Mouse (Mus musculus) lung, postnatal 0 days (tissue): ENCODE measurements around the gene Fn1. TPM values are rescaled to one million over a fixed set of nuclear protein-coding genes. Genes with fewer than 3 reads are reported as not detected.

Experiments used
- ATAC-seq: fragments of 200-750 bp; cut with Nextera tagmentation; 2 replicates; pipeline ENCODE4 v1.8.0; 2017; ENCODE audit warnings: moderate library complexity
- DNase-seq: peaks from one replicate; pipeline ENCODE4 v3.0.0-alpha.2; 2016; ENCODE audit warnings: low spot score
- H3K27ac ChIP-seq: fragments of 300-500 bp; sonication (generic); 2 replicates; pipeline ENCODE4 v1.5.1; 2014; ENCODE audit warnings: antibody characterized with exemption, mild to moderate bottlenecking, low read length, mixed read lengths
- H3K27me3 ChIP-seq: fragments of 300-500 bp; sonication (generic); replicated peaks from 2 replicates; pipeline ENCODE4 v1.6.1; 2014; ENCODE audit warnings: low read length, mixed read lengths; ENCODE audit not compliant: insufficient read depth
- H3K36me3 ChIP-seq: fragments of 300-500 bp; sonication (generic); 2 replicates; pipeline ENCODE4 v1.6.1; 2014; ENCODE audit warnings: low read length, mixed read lengths; ENCODE audit not compliant: insufficient read depth
- H3K4me1 ChIP-seq: fragments of 300-500 bp; sonication (generic); 2 replicates; pipeline ENCODE4 v1.6.1; 2014; ENCODE audit warnings: antibody characterized with exemption, low read depth, low read length, mixed read lengths; ENCODE audit not compliant: insufficient read depth
- H3K4me2 ChIP-seq: fragments of 300-500 bp; sonication (generic); replicated peaks from 2 replicates; pipeline ENCODE4 v1.6.1; 2014; ENCODE audit warnings: low read depth, mild to moderate bottlenecking, low read length, moderate library complexity, mixed read lengths
- H3K4me3 ChIP-seq: fragments of 300-500 bp; sonication (generic); 2 replicates; pipeline ENCODE4 v1.5.1; 2014; ENCODE audit warnings: low read depth, low read length
- H3K9ac ChIP-seq: fragments of 300-500 bp; sonication (generic); replicated peaks from 2 replicates; pipeline ENCODE4 v1.6.1; 2014; ENCODE audit warnings: low read depth, mild to moderate bottlenecking
- H3K9me3 ChIP-seq: fragments of 300-500 bp; sonication (generic); 2 replicates; pipeline ENCODE4 v1.6.1; 2016; ENCODE audit warnings: low read length, mixed read lengths
- CTCF ChIP-seq: IDR thresholded peaks from 2 replicates; pipeline ENCODE4 v1.5.1; 2016; ENCODE audit warnings: antibody characterized with exemption, mild to moderate bottlenecking
- EP300 ChIP-seq: IDR thresholded peaks from 2 replicates; pipeline ENCODE4 v1.6.1; 2016; ENCODE audit warnings: antibody characterized with exemption, mild to moderate bottlenecking, control low read depth
- WGBS: fragments of 180-500 bp; shearing (Covaris S2); extraction: QIAGEN DNeasy Blood & Tissue Kit; methylation state at CpG from one replicate; pipeline ENCODE4 v1.1.7; 2014; 5-methylcytosine and 5-hydroxymethylcytosine counted together
- polyA plus RNA-seq: library from polyadenylated mRNA; unstranded; fragments of >200 nt; fragmentation: Nextera tagmentation; extraction: Ambion mirVana; gene quantifications from 2 replicates; pipeline ENCODE4 v1.2.1, GENCODE M21; 2015

The Fn1 gene
- polyA plus RNA-seq, 1 experiment from 2014 or later, result 295 TPM

DNA sequence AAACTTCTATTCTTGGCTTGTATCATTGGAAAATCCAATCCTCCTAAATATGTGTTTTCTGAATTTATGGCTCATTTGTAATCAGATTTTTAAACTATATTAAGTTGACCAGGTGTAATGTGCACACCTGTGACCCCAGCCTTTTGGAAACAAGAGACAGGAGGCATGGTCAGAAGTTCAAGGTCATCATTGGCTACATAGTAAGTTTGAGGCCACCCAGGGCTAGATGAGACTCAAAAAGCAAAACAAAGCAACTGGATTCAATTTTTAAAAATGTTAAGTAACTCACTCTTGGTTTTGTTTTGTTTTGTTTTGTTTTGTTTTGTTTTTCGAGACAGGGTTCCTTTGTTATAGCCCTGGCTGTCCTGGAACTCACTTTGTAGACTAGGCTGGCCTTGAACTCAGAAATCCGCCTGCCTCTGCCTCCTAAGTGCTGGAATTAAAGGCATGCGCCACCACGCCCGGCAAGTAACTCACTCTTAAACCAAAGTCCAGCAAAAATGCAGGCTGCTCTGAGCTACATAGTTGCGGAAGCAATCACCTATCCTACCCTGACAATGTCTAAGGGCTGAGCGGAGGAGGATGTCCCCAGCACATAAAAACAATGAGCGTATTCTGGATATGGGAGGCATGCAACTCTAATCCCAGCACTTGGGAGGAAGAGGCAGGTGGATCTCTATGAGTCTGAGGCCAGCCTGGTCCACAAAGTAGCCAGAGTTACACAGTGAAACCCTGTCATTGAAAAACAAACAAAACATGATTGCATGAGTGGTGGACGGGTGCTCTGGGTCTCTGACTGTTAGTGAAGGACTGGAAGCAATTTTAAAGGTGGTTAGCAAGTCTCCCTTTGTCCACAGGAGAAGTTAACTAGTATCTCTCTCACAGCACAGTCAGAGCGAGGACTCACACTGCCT, 17.6 kb downstream of the Fn1 start:
- DNase-seq, result no peak
- 91% methylated on average over 10 of the region's 10 CpGs for WGBS
- Histone ChIP-seq H3K36me3 (no peaks in the 10 kb centered on the region; the same call in 1 of the 2 replicates), H3K4me2 (no peak overlapping the region), H3K9ac (no peak overlapping the region), H3K27me3 (no peaks in the 10 kb centered on the region), H3K27ac (no peak overlapping the region), H3K4me3 (no peak overlapping the region), H3K4me1 (no peaks in the 10 kb centered on the region), H3K9me3 (no peaks in the 10 kb centered on the region)
- no peak for TF ChIP-seq CTCF
- TF ChIP-seq EP300, result no peak
- no peak for ATAC-seq

DNA sequence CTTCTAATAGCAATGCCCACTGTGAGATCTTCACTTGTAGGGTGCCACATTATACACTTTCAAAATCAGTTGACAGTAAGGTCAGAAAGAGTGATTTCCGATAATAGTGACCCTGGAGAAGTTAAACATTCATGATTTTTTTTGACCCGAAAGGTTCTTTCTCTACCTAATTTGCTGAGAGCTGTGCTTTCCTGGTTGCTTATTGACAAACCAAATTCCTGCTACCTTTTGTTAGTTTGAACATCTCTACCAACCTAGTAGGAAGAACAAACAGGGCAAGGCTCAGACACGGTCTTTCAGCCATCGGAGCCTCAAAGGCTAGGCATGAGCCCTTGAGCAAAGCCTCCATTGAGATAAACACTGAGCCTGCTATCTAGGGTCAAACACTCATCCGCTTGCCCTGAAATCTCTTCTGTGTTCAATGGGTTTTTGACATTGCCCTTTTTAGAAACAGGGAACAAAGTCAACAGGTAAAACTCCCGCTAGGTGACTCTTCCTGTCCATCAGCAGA, 18.5 kb downstream of the Fn1 start:
- DNase-seq, result no peak
- Histone ChIP-seq H3K9me3 (no peaks in the 10 kb centered on the region), H3K27me3 (no peaks in the 10 kb centered on the region), H3K4me1 (no peaks in the 10 kb centered on the region), H3K36me3 (no peaks in the 10 kb centered on the region), H3K4me2 (no peak overlapping the region), H3K9ac (no peak overlapping the region), H3K27ac (no peak overlapping the region), H3K4me3 (no peak overlapping the region)
- 74% methylated on average over 6 of the region's 6 CpGs for WGBS
- TF ChIP-seq CTCF, result no peak
- TF ChIP-seq EP300, result no peak
- no peak for ATAC-seq

DNA sequence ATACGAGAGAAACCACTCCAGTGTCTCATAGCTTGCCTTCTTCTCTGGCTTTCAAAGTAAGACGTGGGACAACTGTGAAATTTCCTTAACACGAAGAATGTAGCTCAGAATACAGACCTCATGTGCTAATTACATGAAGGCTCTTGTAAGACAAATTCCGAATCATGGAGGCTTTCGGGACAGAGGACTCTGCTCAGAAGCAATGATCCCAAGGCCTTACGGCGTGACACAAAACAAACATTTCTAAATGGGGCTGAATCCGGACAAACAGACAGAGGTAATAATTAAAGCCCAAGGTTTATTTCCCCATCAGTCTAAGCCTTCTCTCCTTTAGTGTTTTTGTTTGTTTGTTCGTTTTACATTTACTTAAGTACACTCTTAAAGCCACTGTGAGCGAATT, 20.6 kb downstream of the Fn1 start:
- Histone ChIP-seq H3K9ac (no peak overlapping the region), H3K36me3 (peaks cover 13% of the 10 kb centered on the region; the same call in 1 of the 2 replicates), H3K4me1 (no peaks in the 10 kb centered on the region), H3K9me3 (no peaks in the 10 kb centered on the region), H3K4me3 (no peak overlapping the region), H3K27me3 (no peaks in the 10 kb centered on the region), H3K27ac (no peak overlapping the region), H3K4me2 (no peak overlapping the region)
- TF ChIP-seq EP300 (no peak), CTCF (no peak)
- ATAC-seq (no peak), DNase-seq (no peak)
- WGBS, result 85% methylated on average over 10 of the region's 10 CpGs

DNA sequence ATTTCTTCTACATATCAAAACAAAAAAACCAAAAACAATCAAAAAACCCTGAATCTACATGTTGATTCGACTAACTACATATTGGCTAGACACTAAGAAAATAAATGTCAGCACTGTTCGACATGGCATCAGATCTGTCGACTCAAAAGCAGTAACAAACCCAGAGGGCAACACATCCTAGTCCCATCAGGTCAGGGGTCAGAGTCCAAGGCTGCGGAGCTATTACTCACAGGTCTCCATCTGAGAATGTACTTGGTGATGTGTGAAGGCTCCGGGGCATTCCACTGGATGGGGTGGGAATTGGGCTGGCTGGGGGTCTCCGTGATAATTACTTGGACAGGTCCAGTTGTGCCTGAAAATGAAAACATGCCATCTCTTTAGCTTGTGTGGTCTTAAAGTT, 21.2 kb downstream of the Fn1 start:
- Histone ChIP-seq H3K4me3 (no peak overlapping the region), H3K4me1 (no peaks in the 10 kb centered on the region), H3K9me3 (no peaks in the 10 kb centered on the region), H3K27me3 (no peaks in the 10 kb centered on the region), H3K9ac (no peak overlapping the region), H3K4me2 (no peak overlapping the region), H3K27ac (no peak overlapping the region), H3K36me3 (peaks cover 18% of the 10 kb centered on the region; the same call in 1 of the 2 replicates)
- no peak for TF ChIP-seq CTCF
- no peak for TF ChIP-seq EP300
- ATAC-seq (no peak), DNase-seq (no peak)
- 89% methylated on average over 6 of the region's 6 CpGs for WGBS

DNA sequence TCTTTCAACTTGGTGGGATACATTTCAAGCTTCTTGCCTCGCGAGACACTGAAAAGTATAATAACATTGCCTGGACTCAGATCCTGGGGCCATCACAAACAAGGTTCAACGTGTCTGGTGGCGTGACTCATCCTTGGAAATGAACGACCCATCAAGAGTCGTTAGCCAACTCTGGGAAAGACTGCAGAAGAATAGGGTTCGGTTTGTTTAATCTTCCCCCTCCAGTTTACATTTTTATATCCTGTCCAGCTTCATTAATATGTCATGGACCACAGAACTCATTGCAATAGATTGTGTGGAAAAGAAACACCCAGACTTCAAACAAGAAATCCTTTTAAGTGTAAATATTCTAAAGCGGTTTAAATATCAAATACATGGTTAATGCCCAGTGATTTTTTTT, 22.8 kb downstream of the Fn1 start:
- TF ChIP-seq EP300 (peak; percentile 69), CTCF (no peak)
- H3K9me3 ChIP-seq, result no peaks in the 10 kb centered on the region
- no peaks in the 10 kb centered on the region for H3K4me1 ChIP-seq
- ATAC-seq (peak; percentile 47), DNase-seq (peak; percentile 57)
- no peak overlapping the region for H3K9ac ChIP-seq
- H3K4me2 ChIP-seq, result no peak overlapping the region
- H3K27me3 ChIP-seq, result no peaks in the 10 kb centered on the region
- WGBS, result 42% methylated on average over 8 of the region's 8 CpGs
- H3K4me3 ChIP-seq, result no peak overlapping the region
- peaks cover 30% of the 10 kb centered on the region for H3K36me3 ChIP-seq
- H3K27ac ChIP-seq, result no peak overlapping the region

DNA sequence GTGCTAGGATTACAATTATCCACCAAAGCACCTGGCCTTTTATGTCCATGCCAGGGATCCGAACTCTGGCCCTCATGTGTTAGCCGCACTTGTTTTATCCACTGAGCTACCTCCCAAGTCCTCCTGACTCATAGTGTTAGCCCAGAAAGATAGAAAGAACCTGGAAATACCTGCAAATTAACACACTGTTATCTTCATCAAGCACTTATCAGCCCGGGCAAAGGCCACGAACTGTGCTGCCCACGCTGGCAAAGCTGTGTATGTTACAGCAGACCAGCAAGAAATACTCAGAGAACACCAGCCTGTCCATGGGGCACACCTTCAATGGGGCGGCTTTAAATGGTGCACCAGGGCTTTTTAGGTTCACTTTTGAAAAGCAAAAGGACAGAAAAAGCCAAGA, 29.4 kb downstream of the Fn1 start:
- H3K4me1 ChIP-seq, result no peaks in the 10 kb centered on the region
- no peak overlapping the region for H3K27ac ChIP-seq
- no peaks in the 10 kb centered on the region for H3K9me3 ChIP-seq
- TF ChIP-seq CTCF (no peak), EP300 (no peak)
- ATAC-seq (no peak), DNase-seq (no peak)
- H3K4me3 ChIP-seq, result no peak overlapping the region
- WGBS, result 93% methylated on average over 6 of the region's 6 CpGs
- H3K36me3 ChIP-seq, result peaks cover 35% of the 10 kb centered on the region
- H3K27me3 ChIP-seq, result no peaks in the 10 kb centered on the region
- H3K4me2 ChIP-seq, result no peak overlapping the region
- no peak overlapping the region for H3K9ac ChIP-seq
